Mouse (Mus musculus): ENCODE data around the gene Kat2a. TPM values are rescaled to one million over a fixed set of nuclear protein-coding genes. Genes with fewer than 3 reads are reported as not detected.

Kat2a gene
- total and polyA plus RNA-seq, 3 experiments = 59.6 to 143 (median 63.7) TPM

DNA sequence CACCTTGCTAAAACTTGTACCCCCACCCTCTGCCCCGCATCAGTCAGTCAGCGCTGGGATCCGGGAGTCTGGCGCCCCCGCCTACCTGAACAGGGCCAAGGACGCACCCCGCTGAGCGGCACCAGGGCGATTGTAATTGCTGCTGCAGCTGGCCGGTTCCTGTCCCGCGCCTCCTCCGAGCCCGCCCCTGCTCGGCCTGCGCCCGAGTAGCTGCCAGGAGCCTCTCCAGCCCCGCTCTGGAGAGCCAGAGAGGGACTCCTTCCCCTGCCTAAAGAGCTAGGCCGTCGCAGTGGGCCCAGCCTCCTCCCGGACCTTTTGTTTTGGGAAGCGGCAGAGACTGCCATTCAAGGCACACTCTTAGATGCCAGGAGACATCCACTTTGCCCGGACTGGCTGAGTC lies 39.1 kb downstream of the Kat2a start:
- Histone ChIP-seq H3K9ac (ENCODE audit: control insufficient read depth, low read depth, low read length, poor library complexity, severe bottlenecking) (no peak overlapping the region), H3K27me3 (ENCODE audit: control insufficient read depth in 1 of 2, insufficient read depth in 2 of 2, low read length in 2 of 2) (peaks cover 11% of the 10 kb centered on the region in 2 experiments)

DNA sequence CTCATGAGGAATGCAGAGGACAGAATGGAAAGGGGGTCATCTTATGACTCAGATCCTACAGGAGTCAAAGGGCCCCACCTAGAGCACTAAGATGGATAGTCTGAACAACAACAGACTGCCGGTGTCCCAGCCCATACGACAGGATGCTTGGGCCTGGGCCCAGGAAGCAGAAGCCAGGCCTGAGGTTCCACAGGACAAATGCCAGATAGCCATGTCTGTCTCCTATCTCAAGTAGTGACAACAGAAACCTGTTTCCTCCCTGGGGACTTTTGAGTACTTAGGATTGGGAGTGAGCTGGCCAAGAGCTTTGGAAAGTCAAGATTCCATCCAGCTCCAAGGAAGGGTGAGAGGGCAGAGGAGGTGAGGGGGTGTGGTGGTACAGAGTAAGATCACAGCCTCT lies 40.3 kb downstream of the Kat2a start:
- Histone ChIP-seq H3K9ac (ENCODE audit: control insufficient read depth, low read depth, low read length, poor library complexity, severe bottlenecking) (no peak overlapping the region), H3K36me3 (ENCODE audit: control insufficient read depth in 1 of 2, insufficient read depth in 2 of 2, low read length in 2 of 2) (no peaks in the 10 kb centered on the region)
- no peak for TF ChIP-seq NRF1 (IDR thresholded peaks at IDR 0.05; ENCODE audit: insufficient read depth, low read depth, low read length, poor library complexity, severe bottlenecking)
- TF ChIP-seq GATA1 (IDR thresholded peaks at IDR 0.05; ENCODE audit: low read depth, low read length) = no peak
- no peak for TF ChIP-seq NELFE (IDR thresholded peaks at IDR 0.05; ENCODE audit: low read depth, low read length)
- no peak for TF ChIP-seq MXI1 (IDR thresholded peaks at IDR 0.05; ENCODE audit: low read depth, low read length)
- no peak for TF ChIP-seq JUND (IDR thresholded peaks at IDR 0.05; ENCODE audit: low read depth, low read length)
- TF ChIP-seq MEF2A (IDR thresholded peaks at IDR 0.05; ENCODE audit: extremely low read depth, insufficient replicate concordance, low read depth, low read length, poor library complexity, severe bottlenecking) = no peak
- no peak for TF ChIP-seq RAD21 (IDR thresholded peaks at IDR 0.05; ENCODE audit: low read depth, low read length)
- no peak for TF ChIP-seq TCF12 (IDR thresholded peaks at IDR 0.05; ENCODE audit: low read depth, low read length)
- TF ChIP-seq ZNF384 (IDR thresholded peaks at IDR 0.05; ENCODE audit: low read depth, low read length) = no peak
- no peak for TF ChIP-seq MYB (IDR thresholded peaks at IDR 0.05; ENCODE audit: low read depth, low read length)
- no peak for TF ChIP-seq E2F4 (IDR thresholded peaks at IDR 0.05; ENCODE audit: borderline replicate concordance, low read depth, low read length)
- TF ChIP-seq TBP (IDR thresholded peaks at IDR 0.05; ENCODE audit: low read depth, low read length) = no peak
- no peak for TF ChIP-seq EP300 (IDR thresholded peaks at IDR 0.05; ENCODE audit: low read depth in 1 of 2, low read length in 2 of 2)
- TF ChIP-seq POLR2AphosphoS5 (IDR thresholded peaks at IDR 0.05; ENCODE audit: borderline replicate concordance, low read depth, low read length) = no peak
- TF ChIP-seq MYC (IDR thresholded peaks at IDR 0.05; ENCODE audit: low read depth, low read length) = no peak

More for the DNA sequence above, 39.1 kb downstream of the Kat2a start:
- Histone ChIP-seq H3K79me2 (ENCODE audit: control insufficient read depth, insufficient read depth, low read length, poor library complexity) (no peaks in the 10 kb centered on the region), H3K27ac (ENCODE audit: control insufficient read depth, low read depth, low read length) (no peak overlapping the region), H3K9me3 (replicated peaks; ENCODE audit: insufficient read depth, low read length) (no peaks in the 10 kb centered on the region), H3K4me1 (ENCODE audit: control insufficient read depth in 1 of 2, insufficient read depth in 2 of 2, low read length in 2 of 2) (no peaks in the 10 kb centered on the region), H3K4me3 (ENCODE audit: control insufficient read depth in 1 of 2, insufficient read depth in 1 of 2, low read depth in 2 of 2, low read length in 2 of 2) (no peak overlapping the region), H3K36me3 (ENCODE audit: control insufficient read depth in 1 of 2, insufficient read depth in 2 of 2, low read length in 2 of 2) (no peaks in the 10 kb centered on the region)
- no peak for TF ChIP-seq CHD1 (IDR thresholded peaks at IDR 0.05; ENCODE audit: low read depth, low read length)
- DNase-seq (ENCODE audit: low read depth, low spot score) = no peak

More for the DNA sequence above, 40.3 kb downstream of the Kat2a start:
- H3K4me3 ChIP-seq (ENCODE audit: control insufficient read depth in 1 of 2, insufficient read depth in 1 of 2, low read depth in 2 of 2, low read length in 2 of 2) = no peak overlapping the region
- H3K27me3 ChIP-seq (ENCODE audit: control insufficient read depth in 1 of 2, insufficient read depth in 2 of 2, low read length in 2 of 2) = peaks cover 2 to 7% of the 10 kb centered on the region in 2 experiments
- H3K4me1 ChIP-seq (ENCODE audit: control insufficient read depth in 1 of 2, insufficient read depth in 2 of 2, low read length in 2 of 2) = no peaks in the 10 kb centered on the region
- no peak overlapping the region for H3K27ac ChIP-seq (ENCODE audit: control insufficient read depth, low read depth, low read length)
- H3K9me3 ChIP-seq (replicated peaks; ENCODE audit: insufficient read depth, low read length) = no peaks in the 10 kb centered on the region
- H3K79me2 ChIP-seq (ENCODE audit: control insufficient read depth, insufficient read depth, low read length, poor library complexity) = no peaks in the 10 kb centered on the region
- no peak for DNase-seq (ENCODE audit: low read depth, low spot score)

Measured in MEL (cell line).